Mouse (Mus musculus): Measurements from ENCODE around the gene Rhbdf2.

Rhbdf2 gene

GRCm38 (mm10) chr11:116581376-116581814 lies 45.4 kb downstream of the Rhbdf2 start, which contains the start of gene Ube2o:
Gene Ube2o (minus strand): TSS chr11:116581447.
- DNase-seq = peak; percentile 94 to 95

- peak; percentile 54 to 64 for DNase-seq
Measured at GRCm38 (mm10) chr11:116580711-116581375, 46.0 kb downstream of the Rhbdf2 start.

- DNase-seq = no peak
Measured at GRCm38 (mm10) chr11:116580031-116580652, 46.7 kb downstream of the Rhbdf2 start.

- no peak for DNase-seq
Measured at GRCm38 (mm10) chr11:116579280-116579679, 47.5 kb downstream of the Rhbdf2 start.

- DNase-seq = no peak
Measured at GRCm38 (mm10) chr11:116575396-116575795, 51.4 kb downstream of the Rhbdf2 start.

- DNase-seq = no peak
Measured at GRCm38 (mm10) chr11:116574982-116575381, 51.8 kb downstream of the Rhbdf2 start.

- DNase-seq = no peak
Measured at GRCm38 (mm10) chr11:116574486-116574885, 52.3 kb downstream of the Rhbdf2 start.

GRCm38 (mm10) chr11:116572756-116573543 lies 53.9 kb downstream of the Rhbdf2 start:
- no peak for DNase-seq

GRCm38 (mm10) chr11:116571767-116572679 lies 54.8 kb downstream of the Rhbdf2 start:
- no peak for DNase-seq

- no peak for DNase-seq
Measured at GRCm38 (mm10) chr11:116570821-116571220, 56.0 kb downstream of the Rhbdf2 start.

GRCm38 (mm10) chr11:116567531-116567930 lies 59.3 kb downstream of the Rhbdf2 start:
- DNase-seq = no peak

GRCm38 (mm10) chr11:116565283-116566041 lies 61.4 kb downstream of the Rhbdf2 start:
- no peak for DNase-seq

GRCm38 (mm10) chr11:116556308-116556707 lies 70.5 kb downstream of the Rhbdf2 start:
- DNase-seq = no peak

- no peak for DNase-seq
Measured at GRCm38 (mm10) chr11:116555572-116555971, 71.2 kb downstream of the Rhbdf2 start.

- DNase-seq = peak; percentile 52 to 55
Measured at GRCm38 (mm10) chr11:116554171-116554878, 72.5 kb downstream of the Rhbdf2 start.

GRCm38 (mm10) chr11:116552194-116552593 lies 74.6 kb downstream of the Rhbdf2 start:
- DNase-seq = no peak

GRCm38 (mm10) chr11:116550748-116551147 lies 76.1 kb downstream of the Rhbdf2 start:
- DNase-seq = no peak

GRCm38 (mm10) chr11:116549273-116550038 lies 77.4 kb downstream of the Rhbdf2 start:
- DNase-seq = no peak

GRCm38 (mm10) chr11:116548780-116549179 lies 78.0 kb downstream of the Rhbdf2 start:
- DNase-seq = no peak
